Mouse (Mus musculus): ENCODE data around the gene Cxcl3. TPM values are rescaled to one million over a fixed set of nuclear protein-coding genes. Genes with fewer than 3 reads are reported as not detected.
"Not testable (repeated sequence)": the region's sequence is repeated elsewhere in the genome, so short reads cannot be mapped to it uniquely, and the experiment has no call there.

The Cxcl3 gene
- polyA plus RNA-seq, 1 experiment from 2014 or later = not detected

DNA sequence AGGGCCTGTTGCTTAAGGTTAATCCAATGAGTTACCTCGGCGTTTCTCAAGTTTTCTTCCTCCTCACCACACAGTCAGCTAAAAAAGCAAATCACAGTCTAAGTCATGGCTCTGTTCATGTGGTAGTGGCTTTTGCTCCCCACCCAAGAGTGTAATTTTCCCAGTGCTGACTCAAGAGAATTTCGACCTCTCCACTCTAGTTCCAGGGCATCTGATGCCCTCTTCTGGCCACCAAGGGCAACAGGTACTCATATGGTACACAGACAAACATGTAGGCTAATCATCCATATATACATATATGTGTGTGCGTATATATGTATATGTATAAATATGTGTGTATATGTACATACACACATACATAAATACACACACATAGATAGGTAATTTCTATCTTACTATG, 2.2 kb downstream of the Cxcl3 start:
- Histone ChIP-seq H3K4me1 (replicated peaks; ENCODE audit: control insufficient read depth, insufficient read depth, low read length) (peaks cover 8% of the 10 kb centered on the region), H3K4me2 (ENCODE audit: low read depth, low read length) (no peak overlapping the region), H3K27ac (ENCODE audit: low read length) (no peak overlapping the region), H3K9me3 (ENCODE audit: control insufficient read depth, low read length) (no peaks in the 10 kb centered on the region), H3K27me3 (ENCODE audit: control insufficient read depth, insufficient read depth, low read depth, low read length) (no peaks in the 10 kb centered on the region; the same call in 1 of the 2 replicates), H3K4me3 (ENCODE audit: low read length) (no peak overlapping the region), H3K36me3 (ENCODE audit: control insufficient read depth, insufficient read depth, low read length) (no peaks in the 10 kb centered on the region), H3K9ac (ENCODE audit: low read length) (no peak overlapping the region)
- no peak for ATAC-seq (ENCODE audit: low read depth)
- WGBS = 77% methylated on average over 4 of the region's 4 CpGs

DNA sequence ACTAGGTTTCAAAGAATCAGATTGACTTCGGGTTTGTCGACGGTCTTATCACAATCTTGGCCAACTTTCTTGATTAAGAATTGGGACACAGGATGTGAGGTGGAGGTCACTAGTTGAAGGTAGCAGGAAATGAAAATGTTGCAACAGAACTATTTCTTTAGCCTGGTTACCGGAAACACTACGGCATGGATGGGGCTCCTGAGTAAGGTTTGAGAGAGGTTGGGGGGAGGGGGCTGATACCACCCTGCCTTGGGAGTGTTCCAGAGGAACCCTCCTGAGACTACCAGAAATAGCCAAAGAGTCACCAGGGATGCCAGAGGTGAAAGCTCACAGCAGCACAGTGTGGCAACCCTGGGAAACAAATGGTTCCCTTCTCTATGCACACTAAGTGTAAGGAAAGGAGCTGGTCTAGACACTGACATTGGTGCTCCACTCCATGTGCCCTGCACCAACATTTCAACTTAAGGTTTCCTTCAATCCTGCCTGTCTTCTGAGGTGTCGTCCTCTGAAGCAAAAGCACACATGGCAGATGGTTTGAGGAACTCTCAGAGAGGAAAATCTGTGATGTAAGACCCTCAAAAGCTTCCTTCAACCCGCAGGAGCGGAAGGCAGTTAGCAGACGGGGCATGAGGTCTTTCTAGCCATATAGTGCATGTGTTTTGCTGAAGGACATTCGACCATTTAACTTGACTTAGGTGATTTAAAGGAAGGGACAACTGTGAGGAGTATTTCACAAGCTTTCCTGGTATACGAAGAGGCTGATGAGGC, 3.6 kb downstream of the Cxcl3 start:
- Histone ChIP-seq H3K4me1 (replicated peaks; ENCODE audit: control insufficient read depth, insufficient read depth, low read length) (peaks cover 10% of the 10 kb centered on the region), H3K9ac (ENCODE audit: low read length) (no peak overlapping the region), H3K27ac (ENCODE audit: low read length) (peak overlapping the region; percentile 24; the same call in 1 of the 2 replicates), H3K27me3 (ENCODE audit: control insufficient read depth, insufficient read depth, low read depth, low read length) (no peaks in the 10 kb centered on the region; the same call in 1 of the 2 replicates), H3K4me2 (ENCODE audit: low read depth, low read length) (peak overlapping the region; percentile 21; the same call in 1 of the 2 replicates), H3K4me3 (ENCODE audit: low read length) (no peak overlapping the region), H3K36me3 (ENCODE audit: control insufficient read depth, insufficient read depth, low read length) (no peaks in the 10 kb centered on the region), H3K9me3 (ENCODE audit: control insufficient read depth, low read length) (no peaks in the 10 kb centered on the region)
- WGBS = 55% methylated on average over 11 of the region's 11 CpGs
- no peak for ATAC-seq (ENCODE audit: low read depth)

DNA sequence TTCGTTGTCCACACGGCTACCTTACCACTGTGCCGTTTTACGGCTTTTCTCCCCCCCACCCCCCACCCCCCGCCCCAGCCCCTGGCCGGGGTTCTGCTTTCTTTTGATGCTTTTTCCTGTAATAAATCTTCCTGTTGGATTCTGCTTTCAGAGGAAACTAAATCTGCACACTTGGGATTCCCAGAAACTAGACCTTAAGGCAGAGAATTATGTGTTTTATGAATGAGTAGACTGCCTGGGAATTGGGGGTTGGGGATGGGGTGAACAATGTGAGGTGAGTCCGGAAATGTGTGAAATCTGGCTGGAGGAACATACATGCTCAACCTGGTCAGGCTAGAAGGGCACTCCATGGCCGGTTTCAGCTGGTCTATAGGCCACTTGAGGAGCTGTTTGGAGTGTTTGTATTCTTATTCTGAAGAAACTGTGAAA, 4.2 kb downstream of the Cxcl3 start:
- no peaks in the 10 kb centered on the region; the same call in 1 of the 2 replicates for H3K27me3 ChIP-seq (ENCODE audit: control insufficient read depth, insufficient read depth, low read depth, low read length)
- peak; percentile 78 for ATAC-seq (ENCODE audit: low read depth)

DNA sequence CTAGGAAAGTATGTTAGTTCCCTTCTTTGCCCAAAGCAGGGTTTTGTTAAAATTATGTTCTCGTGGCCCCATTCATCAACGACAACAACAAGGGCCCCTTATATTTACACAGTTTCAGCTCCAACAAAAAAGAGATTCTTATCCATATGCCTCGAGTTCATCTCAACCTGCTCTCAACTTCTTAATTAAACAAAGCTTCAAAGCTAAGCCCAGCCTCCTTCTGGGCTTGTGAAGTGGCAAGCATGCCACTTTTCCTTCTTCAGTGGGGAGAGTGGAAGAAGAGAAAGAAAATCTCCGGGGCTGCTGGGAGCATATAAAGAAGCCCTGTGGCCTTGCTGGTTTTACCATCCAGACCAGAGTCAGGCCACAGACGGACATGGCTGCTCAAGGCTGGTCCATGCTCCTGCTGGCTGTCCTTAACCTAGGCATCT, 8.3 kb downstream of the Cxcl3 start, which contains the start of gene Cxcl15:
Gene Cxcl15 (plus strand): TSS at position 340 of the 431 bp plus-strand sequence.
- Histone ChIP-seq H3K4me2 (ENCODE audit: low read depth, low read length) (peak within 1 kb of the TSS; percentile 27), H3K27ac (ENCODE audit: low read length) (peak within 1 kb of the TSS; percentile 75), H3K9ac (ENCODE audit: low read length) (no peak within 1 kb of the TSS), H3K4me3 (ENCODE audit: low read length) (peak within 1 kb of the TSS; percentile 21), H3K4me1 (replicated peaks; ENCODE audit: control insufficient read depth, insufficient read depth, low read length) (peaks cover 6% of the 10 kb centered on the region), H3K36me3 (ENCODE audit: control insufficient read depth, insufficient read depth, low read length) (no peaks in the 10 kb centered on the region), H3K27me3 (ENCODE audit: control insufficient read depth, insufficient read depth, low read depth, low read length) (no peaks in the 10 kb centered on the region), H3K9me3 (ENCODE audit: control insufficient read depth, low read length) (no peaks in the 10 kb centered on the region)
- ATAC-seq (ENCODE audit: low read depth) = peak; percentile 92
- WGBS = 39% methylated on average over 5 of the region's 5 CpGs

More for the DNA sequence above, 4.2 kb downstream of the Cxcl3 start:
- peak overlapping the region; percentile 24; the same call in 1 of the 2 replicates for H3K27ac ChIP-seq (ENCODE audit: low read length)
- H3K36me3 ChIP-seq (ENCODE audit: control insufficient read depth, insufficient read depth, low read length) = no peaks in the 10 kb centered on the region
- peak overlapping the region; percentile 21; the same call in 1 of the 2 replicates for H3K4me2 ChIP-seq (ENCODE audit: low read depth, low read length)
- no peaks in the 10 kb centered on the region for H3K9me3 ChIP-seq (ENCODE audit: control insufficient read depth, low read length)
- 34% methylated on average over 8 of the region's 8 CpGs for WGBS
- H3K9ac ChIP-seq (ENCODE audit: low read length) = no peak overlapping the region
- no peak overlapping the region for H3K4me3 ChIP-seq (ENCODE audit: low read length)
- peaks cover 10% of the 10 kb centered on the region for H3K4me1 ChIP-seq (replicated peaks; ENCODE audit: control insufficient read depth, insufficient read depth, low read length)

DNA sequence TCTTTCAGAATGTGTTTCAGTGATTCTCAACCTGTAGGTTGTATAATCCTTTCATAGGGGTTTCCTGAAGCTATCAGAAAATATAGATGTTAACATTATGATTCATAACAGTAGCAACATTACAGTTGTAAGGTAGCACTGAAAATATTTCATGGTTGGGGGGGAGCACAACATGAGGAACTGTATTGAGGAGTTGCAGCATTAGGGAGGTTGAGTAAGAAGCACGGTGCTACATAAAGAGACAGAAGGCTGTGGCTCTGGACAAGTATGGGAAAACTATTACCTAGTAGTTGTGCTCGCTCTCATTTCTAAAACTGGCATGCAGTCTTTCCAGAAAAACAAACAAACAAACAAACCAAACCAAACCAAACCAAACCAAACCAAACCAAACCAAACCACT, 9.5 kb downstream of the Cxcl3 start:
- H3K36me3 ChIP-seq (ENCODE audit: control insufficient read depth, insufficient read depth, low read length); H3K27me3 ChIP-seq (ENCODE audit: control insufficient read depth, insufficient read depth, low read depth, low read length); H3K4me1 ChIP-seq (replicated peaks; ENCODE audit: control insufficient read depth, insufficient read depth, low read length); ATAC-seq (ENCODE audit: low read depth); H3K9ac ChIP-seq (ENCODE audit: low read length); H3K4me2 ChIP-seq (ENCODE audit: low read depth, low read length); H3K27ac ChIP-seq (ENCODE audit: low read length); H3K9me3 ChIP-seq (ENCODE audit: control insufficient read depth, low read length); H3K4me3 ChIP-seq (ENCODE audit: low read length): not testable (repeated sequence)
- 77% methylated on average over 2 of the region's 2 CpGs for WGBS

DNA sequence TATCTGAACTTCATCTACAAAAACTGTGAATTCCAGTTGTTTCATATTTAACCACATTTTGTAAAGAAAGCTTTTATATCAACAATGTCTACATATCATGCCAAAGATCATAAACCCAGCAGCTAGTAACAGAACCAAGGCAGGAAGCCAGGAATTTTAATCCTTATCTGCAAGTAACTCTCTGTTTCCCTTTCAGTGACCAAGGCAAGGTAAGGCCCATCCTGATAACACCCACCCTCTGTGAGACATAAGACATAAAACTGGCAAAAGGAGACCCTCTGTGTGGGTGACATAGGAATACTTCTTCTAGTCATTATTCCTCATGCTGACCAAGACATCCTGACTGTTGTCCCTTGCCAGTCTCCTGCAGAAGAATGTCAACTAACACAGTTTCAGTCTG, 18.7 kb downstream of the Cxcl3 start:
- H3K4me2 ChIP-seq (ENCODE audit: low read depth, low read length) = no peak overlapping the region
- no peaks in the 10 kb centered on the region for H3K9me3 ChIP-seq (ENCODE audit: control insufficient read depth, low read length)
- no peak overlapping the region for H3K27ac ChIP-seq (ENCODE audit: low read length)
- H3K9ac ChIP-seq (ENCODE audit: low read length) = no peak overlapping the region
- ATAC-seq (ENCODE audit: low read depth) = no peak
- no peaks in the 10 kb centered on the region for H3K36me3 ChIP-seq (ENCODE audit: control insufficient read depth, insufficient read depth, low read length)
- no peaks in the 10 kb centered on the region for H3K27me3 ChIP-seq (ENCODE audit: control insufficient read depth, insufficient read depth, low read depth, low read length)
- H3K4me3 ChIP-seq (ENCODE audit: low read length) = no peak overlapping the region
- no peaks in the 10 kb centered on the region for H3K4me1 ChIP-seq (replicated peaks; ENCODE audit: control insufficient read depth, insufficient read depth, low read length)

DNA sequence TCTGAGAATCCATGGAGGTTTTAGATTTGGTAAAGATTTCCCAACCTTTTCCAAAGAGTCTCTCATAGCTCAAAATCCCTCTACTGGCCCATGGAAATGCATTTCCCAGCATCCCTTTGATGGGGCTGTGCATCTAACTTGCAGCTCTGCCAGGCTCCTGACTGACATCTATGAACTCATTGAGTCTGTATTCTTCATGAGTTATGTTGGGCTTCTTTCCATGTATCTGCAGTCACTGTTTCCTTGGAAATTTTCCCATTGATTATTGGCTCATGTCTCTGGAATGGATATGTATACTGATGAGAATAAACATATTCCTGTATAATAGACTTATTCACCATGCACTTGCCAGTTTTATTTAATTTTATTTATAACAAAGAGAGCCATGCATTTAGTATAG, 20.1 kb downstream of the Cxcl3 start:
- H3K4me1 ChIP-seq (replicated peaks; ENCODE audit: control insufficient read depth, insufficient read depth, low read length) = no peaks in the 10 kb centered on the region
- H3K4me3 ChIP-seq (ENCODE audit: low read length) = no peak overlapping the region
- no peak overlapping the region for H3K9ac ChIP-seq (ENCODE audit: low read length)

DNA sequence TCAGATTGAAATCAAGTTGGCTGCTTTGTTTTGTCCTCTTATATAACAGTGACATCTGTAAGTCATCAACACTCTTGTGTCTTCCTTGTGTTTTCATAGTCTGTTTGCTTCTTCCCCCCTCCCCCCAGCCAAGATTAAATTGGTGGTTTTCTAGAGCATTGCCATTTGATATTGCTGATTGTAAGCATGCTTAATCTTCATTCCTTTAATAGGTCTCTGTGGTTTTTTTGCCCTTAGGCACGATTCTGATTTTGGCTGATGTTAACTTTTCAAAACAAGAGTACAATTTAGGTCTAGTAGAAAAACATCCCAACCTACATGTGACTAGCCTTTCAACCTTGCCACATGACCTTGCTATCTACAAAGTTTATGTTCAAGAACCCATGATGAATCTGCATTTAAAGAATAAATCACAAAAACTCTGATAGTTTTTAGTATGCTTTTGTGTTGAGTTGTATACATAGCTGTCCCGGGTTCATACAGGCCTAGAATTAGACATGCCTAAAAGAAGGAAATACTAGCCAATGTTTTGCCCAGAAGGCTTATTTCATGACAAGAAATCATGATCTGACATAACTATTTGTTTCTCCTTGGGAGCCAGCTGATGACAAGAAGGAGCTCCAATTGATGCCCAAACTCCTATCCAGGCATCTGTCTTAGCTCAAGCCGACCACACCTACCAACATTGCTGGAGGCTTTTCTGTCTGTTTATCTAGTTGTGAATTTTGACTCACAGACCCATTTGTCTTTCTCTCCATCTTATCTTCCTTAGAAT, 21.5 kb downstream of the Cxcl3 start:
- 62% methylated on average over 3 of the region's 3 CpGs for WGBS
- Histone ChIP-seq H3K27ac (ENCODE audit: low read length) (no peak overlapping the region), H3K9me3 (ENCODE audit: control insufficient read depth, low read length) (no peaks in the 10 kb centered on the region), H3K27me3 (ENCODE audit: control insufficient read depth, insufficient read depth, low read depth, low read length) (no peaks in the 10 kb centered on the region), H3K9ac (ENCODE audit: low read length) (no peak overlapping the region), H3K36me3 (ENCODE audit: control insufficient read depth, insufficient read depth, low read length) (no peaks in the 10 kb centered on the region), H3K4me2 (ENCODE audit: low read depth, low read length) (no peak overlapping the region), H3K4me1 (replicated peaks; ENCODE audit: control insufficient read depth, insufficient read depth, low read length) (no peaks in the 10 kb centered on the region), H3K4me3 (ENCODE audit: low read length) (no peak overlapping the region)
- no peak for ATAC-seq (ENCODE audit: low read depth)

More for the DNA sequence above, 20.1 kb downstream of the Cxcl3 start:
- Histone ChIP-seq H3K9me3 (ENCODE audit: control insufficient read depth, low read length) (no peaks in the 10 kb centered on the region), H3K27ac (ENCODE audit: low read length) (no peak overlapping the region), H3K27me3 (ENCODE audit: control insufficient read depth, insufficient read depth, low read depth, low read length) (no peaks in the 10 kb centered on the region), H3K36me3 (ENCODE audit: control insufficient read depth, insufficient read depth, low read length) (no peaks in the 10 kb centered on the region), H3K4me2 (ENCODE audit: low read depth, low read length) (no peak overlapping the region)
- no peak for ATAC-seq (ENCODE audit: low read depth)

DNA sequence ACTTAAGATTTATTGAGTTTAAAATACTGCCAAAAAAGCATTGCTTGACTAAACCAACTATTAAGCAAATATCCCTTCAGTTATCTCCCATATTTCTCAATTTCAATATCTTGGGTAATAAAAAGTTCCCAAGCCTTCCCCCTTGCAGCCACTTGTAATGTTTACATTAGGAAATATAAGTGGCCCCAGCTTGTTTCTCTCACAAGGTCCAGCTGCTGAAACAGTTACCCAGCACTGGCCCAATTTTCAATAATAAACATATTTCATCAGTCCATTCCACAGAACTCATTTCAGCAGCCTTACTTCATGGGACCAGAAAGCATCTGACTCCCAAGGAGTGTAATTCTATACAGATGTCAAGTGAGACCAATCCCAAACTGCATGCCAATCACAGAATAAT, 33.9 kb downstream of the Cxcl3 start:
- H3K9me3 ChIP-seq (ENCODE audit: control insufficient read depth, low read length) = no peaks in the 10 kb centered on the region
- H3K27ac ChIP-seq (ENCODE audit: low read length) = no peak overlapping the region
- no peak overlapping the region for H3K9ac ChIP-seq (ENCODE audit: low read length)
- no peak overlapping the region for H3K4me2 ChIP-seq (ENCODE audit: low read depth, low read length)
- no peaks in the 10 kb centered on the region for H3K36me3 ChIP-seq (ENCODE audit: control insufficient read depth, insufficient read depth, low read length)
- peak; percentile 80 for ATAC-seq (ENCODE audit: low read depth)
- H3K27me3 ChIP-seq (ENCODE audit: control insufficient read depth, insufficient read depth, low read depth, low read length) = no peaks in the 10 kb centered on the region
- no peak overlapping the region for H3K4me3 ChIP-seq (ENCODE audit: low read length)
- H3K4me1 ChIP-seq (replicated peaks; ENCODE audit: control insufficient read depth, insufficient read depth, low read length) = no peaks in the 10 kb centered on the region
